Mouse (Mus musculus) midbrain, embryonic 16.5 days (tissue): ENCODE data around the gene Cct7. TPM values are rescaled to one million over a fixed set of nuclear protein-coding genes. Genes with fewer than 3 reads are reported as not detected.

Source experiments
- ATAC-seq: fragments of 200-750 bp; cut with Nextera tagmentation; 2 replicates; pipeline ENCODE4 v1.8.0; 2017; ENCODE audit warnings: moderate TSS enrichment
- H3K27ac ChIP-seq: fragments of 300-500 bp; sonication (generic); 2 replicates; pipeline ENCODE4 v1.5.1; 2014; ENCODE audit warnings: mild to moderate bottlenecking, low read length, mixed read lengths
- H3K27me3 ChIP-seq: fragments of 300-500 bp; sonication (generic); 2 replicates; pipeline ENCODE4 v1.6.1; 2014; ENCODE audit warnings: low read depth, low read length, mixed read lengths; ENCODE audit not compliant: control insufficient read depth, insufficient read depth
- H3K36me3 ChIP-seq: fragments of 300-500 bp; sonication (generic); 2 replicates; pipeline ENCODE4 v1.6.1; 2014; ENCODE audit warnings: mild to moderate bottlenecking, low read length, moderate library complexity, mixed read lengths; ENCODE audit not compliant: control insufficient read depth, insufficient read depth
- H3K4me1 ChIP-seq: fragments of 300-500 bp; sonication (generic); 2 replicates; pipeline ENCODE4 v1.6.1; 2014; ENCODE audit warnings: mild to moderate bottlenecking, low read length, mixed read lengths; ENCODE audit not compliant: control insufficient read depth, insufficient read depth
- H3K4me2 ChIP-seq: fragments of 300-500 bp; sonication (generic); 2 replicates; pipeline ENCODE4 v1.6.1; 2014; ENCODE audit warnings: mild to moderate bottlenecking, low read length, mixed read lengths
- H3K4me3 ChIP-seq: fragments of 300-500 bp; sonication (generic); 2 replicates; pipeline ENCODE4 v1.5.1; 2014; ENCODE audit warnings: low read depth, mild to moderate bottlenecking, low read length, moderate library complexity, mixed read lengths
- H3K9ac ChIP-seq: fragments of 300-500 bp; sonication (generic); 2 replicates; pipeline ENCODE4 v1.6.1; 2014; ENCODE audit warnings: low read depth, low read length, mixed read lengths
- H3K9me3 ChIP-seq: fragments of 300-500 bp; sonication (generic); replicated peaks from 2 replicates; pipeline ENCODE4 v1.6.1; 2014; ENCODE audit warnings: mild to moderate bottlenecking, low read length, mixed read lengths; ENCODE audit not compliant: control insufficient read depth, poor library complexity, severe bottlenecking
- WGBS: fragments of 180-500 bp; shearing (Covaris S2); extraction: QIAGEN DNeasy Blood & Tissue Kit; methylation state at CpG from one replicate; pipeline ENCODE4 v1.1.7; 2014; 5-methylcytosine and 5-hydroxymethylcytosine counted together
- polyA plus RNA-seq: library from polyadenylated mRNA; unstranded; fragments of >200 nt; fragmentation: Nextera tagmentation; extraction: Ambion mirVana; gene quantifications from 2 replicates; pipeline ENCODE4 v1.2.1, GENCODE M21; 2015

The Cct7 gene
- polyA plus RNA-seq, 1 experiment from 2014 or later: 573 TPM

DNA sequence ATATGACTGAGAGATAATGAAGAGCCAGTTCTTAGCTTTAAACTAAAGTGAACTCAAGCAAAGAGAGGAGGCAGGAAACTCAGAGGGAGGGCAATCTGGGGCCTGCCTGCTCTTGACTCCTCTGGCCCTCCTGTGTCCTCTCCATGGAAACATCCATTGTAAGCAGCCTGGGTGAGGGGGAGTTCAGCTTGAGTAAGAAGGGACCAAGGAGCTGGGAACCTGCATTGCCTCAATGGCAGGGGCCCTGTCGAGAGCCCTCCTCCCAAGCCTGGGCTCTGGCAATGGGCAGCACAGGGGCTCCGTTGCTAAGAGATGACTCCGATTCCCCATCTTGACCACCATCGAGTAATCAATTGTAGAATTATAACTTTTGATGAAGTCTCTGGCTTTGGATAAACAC, 37.2 kb downstream of the Cct7 start:
- H3K4me3 ChIP-seq: no peak overlapping the region
- WGBS: 26% methylated on average over 4 of the region's 4 CpGs
- no peaks in the 10 kb centered on the region for H3K9me3 ChIP-seq
- H3K27ac ChIP-seq: no peak overlapping the region
- no peak overlapping the region for H3K4me2 ChIP-seq
- ATAC-seq: no peak
- H3K36me3 ChIP-seq: peaks cover 2% of the 10 kb centered on the region; the same call in 1 of the 2 replicates
- H3K4me1 ChIP-seq: 0 out of 2 replicates have a peak, but pooled peaks cover 4% of the 10 kb centered on the region
- H3K9ac ChIP-seq: no peak overlapping the region
- H3K27me3 ChIP-seq: peaks cover 12% of the 10 kb centered on the region

DNA sequence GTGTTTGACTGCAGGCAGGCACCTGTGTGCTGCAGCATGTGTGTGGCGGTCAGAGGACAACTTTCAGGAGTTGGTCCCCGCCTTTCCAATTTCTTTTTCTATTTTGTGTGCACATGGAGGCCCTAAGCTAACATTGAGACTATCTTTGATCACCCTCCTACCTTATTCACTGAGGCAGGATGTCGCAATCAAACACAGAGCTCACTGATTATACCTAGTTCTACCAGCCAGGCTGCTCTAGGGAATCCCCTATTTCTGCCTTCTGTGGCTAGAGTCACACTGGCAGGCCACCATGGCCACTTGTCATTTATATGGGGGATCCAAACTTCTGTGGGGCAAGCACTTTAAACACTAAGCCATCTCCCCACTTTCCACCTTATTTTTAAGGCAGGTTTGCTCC, 38.4 kb downstream of the Cct7 start:
- no peak for ATAC-seq
- whole genome bisulfite sequencing: 87% methylated on average over 3 of the region's 3 CpGs
- Histone ChIP-seq H3K4me3 (no peak overlapping the region), H3K4me1 (0 out of 2 replicates have a peak, but pooled peaks cover 1% of the 10 kb centered on the region), H3K9ac (no peak overlapping the region), H3K4me2 (no peak overlapping the region), H3K9me3 (no peaks in the 10 kb centered on the region), H3K27ac (no peak overlapping the region), H3K27me3 (peaks cover 6% of the 10 kb centered on the region), H3K36me3 (no peaks in the 10 kb centered on the region)

DNA sequence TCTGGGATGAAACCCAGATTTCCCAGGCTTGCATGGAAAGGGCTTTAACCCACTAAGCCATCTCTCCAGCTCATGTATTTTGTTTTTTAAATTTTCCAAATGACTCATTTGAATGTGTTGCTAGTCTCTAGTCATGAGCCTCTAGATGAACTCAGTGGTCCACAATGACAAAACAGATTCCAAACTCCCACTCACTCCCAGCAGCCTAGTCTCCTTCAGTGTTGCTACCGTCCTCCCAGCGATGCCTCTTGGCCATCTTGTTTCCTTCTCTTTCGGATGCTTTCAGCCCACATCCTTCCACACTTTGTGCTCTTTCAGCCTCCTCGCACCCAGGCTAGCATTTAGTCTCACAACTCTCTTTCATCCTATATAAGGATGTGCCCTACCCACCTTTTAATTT, 38.9 kb downstream of the Cct7 start:
- Histone ChIP-seq H3K9me3 (no peaks in the 10 kb centered on the region), H3K4me1 (no peaks in the 10 kb centered on the region), H3K4me2 (no peak overlapping the region), H3K27ac (no peak overlapping the region), H3K36me3 (no peaks in the 10 kb centered on the region), H3K4me3 (no peak overlapping the region), H3K9ac (no peak overlapping the region), H3K27me3 (peaks cover 5% of the 10 kb centered on the region)
- ATAC-seq: no peak
- 87% methylated on average over 4 of the region's 4 CpGs for WGBS

DNA sequence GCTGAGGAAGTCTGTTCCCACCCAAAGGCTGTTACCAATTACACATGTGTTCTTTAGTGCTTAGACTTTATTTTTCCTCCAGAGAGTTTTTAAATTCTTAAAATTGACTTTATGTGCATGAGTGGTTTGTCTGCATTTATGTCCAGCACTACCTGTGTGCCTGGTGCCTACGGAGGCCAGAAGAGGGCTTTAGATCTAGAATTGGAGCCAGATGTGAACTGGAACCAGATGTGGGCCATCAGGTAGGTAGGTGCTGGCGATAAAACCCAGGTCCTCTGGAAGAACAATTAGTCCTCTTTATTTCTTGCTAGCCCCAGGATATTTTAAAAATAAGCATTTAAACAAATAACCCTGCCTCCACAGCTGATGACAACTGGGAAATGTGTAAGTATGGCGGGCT, 40.3 kb downstream of the Cct7 start:
- ATAC-seq: no peak
- H3K9ac ChIP-seq: no peak overlapping the region
- no peaks in the 10 kb centered on the region for H3K9me3 ChIP-seq
- no peak overlapping the region for H3K4me3 ChIP-seq
- no peak overlapping the region for H3K4me2 ChIP-seq
- no peak overlapping the region for H3K27ac ChIP-seq
- H3K36me3 ChIP-seq: no peaks in the 10 kb centered on the region
- 95% methylated on average over 3 of the region's 3 CpGs for WGBS
- H3K27me3 ChIP-seq: no peaks in the 10 kb centered on the region
- H3K4me1 ChIP-seq: no peaks in the 10 kb centered on the region

DNA sequence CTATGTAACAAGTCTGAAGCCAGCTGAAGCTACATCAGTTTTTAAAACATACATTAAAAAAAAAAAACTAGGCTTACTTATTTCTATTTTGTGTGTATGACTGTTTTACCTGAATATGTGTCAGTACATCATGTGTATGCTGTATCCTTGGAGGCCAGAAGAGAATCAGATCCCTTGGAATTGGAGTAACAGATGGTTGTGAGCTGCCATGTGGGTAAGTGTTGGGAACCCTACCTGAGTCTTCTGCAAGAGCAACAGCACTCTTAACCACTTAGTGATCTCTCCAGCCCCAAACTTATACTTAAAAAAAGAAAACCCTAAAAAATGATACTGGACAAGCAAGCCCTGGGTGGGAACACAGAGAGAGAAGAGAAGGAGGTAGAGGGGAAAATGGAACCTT, 45.7 kb downstream of the Cct7 start:
- H3K4me1 ChIP-seq: peaks cover 12% of the 10 kb centered on the region
- no peak overlapping the region for H3K27ac ChIP-seq
- no peak overlapping the region for H3K4me2 ChIP-seq
- H3K9ac ChIP-seq: no peak overlapping the region
- H3K27me3 ChIP-seq: no peaks in the 10 kb centered on the region
- H3K9me3 ChIP-seq: no peaks in the 10 kb centered on the region
- no peaks in the 10 kb centered on the region for H3K36me3 ChIP-seq
- ATAC-seq: no peak
- no peak overlapping the region for H3K4me3 ChIP-seq

DNA sequence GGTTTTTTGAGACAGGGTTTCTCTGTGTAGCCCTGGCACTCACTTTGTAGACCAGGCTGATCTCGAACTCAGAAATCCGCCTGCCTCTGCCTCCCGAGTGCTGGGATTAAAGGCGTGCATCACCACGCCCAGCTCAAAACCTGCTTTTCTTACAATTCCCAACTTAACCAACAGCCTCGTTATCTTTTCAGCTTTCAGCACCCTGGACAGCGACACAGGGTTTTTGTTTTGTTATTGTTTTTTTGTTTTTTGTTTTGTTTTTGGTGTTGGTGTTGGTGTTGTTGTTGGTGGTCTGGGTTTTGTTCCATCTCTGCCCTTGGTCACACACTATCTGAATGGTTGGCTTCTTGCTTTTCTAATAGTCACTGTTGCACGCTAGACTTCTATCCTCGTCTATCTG, 46.8 kb downstream of the Cct7 start:
- H3K4me1 ChIP-seq: peaks cover 14% of the 10 kb centered on the region
- 80% methylated on average over 9 of the region's 9 CpGs for WGBS
- no peak overlapping the region for H3K27ac ChIP-seq

DNA sequence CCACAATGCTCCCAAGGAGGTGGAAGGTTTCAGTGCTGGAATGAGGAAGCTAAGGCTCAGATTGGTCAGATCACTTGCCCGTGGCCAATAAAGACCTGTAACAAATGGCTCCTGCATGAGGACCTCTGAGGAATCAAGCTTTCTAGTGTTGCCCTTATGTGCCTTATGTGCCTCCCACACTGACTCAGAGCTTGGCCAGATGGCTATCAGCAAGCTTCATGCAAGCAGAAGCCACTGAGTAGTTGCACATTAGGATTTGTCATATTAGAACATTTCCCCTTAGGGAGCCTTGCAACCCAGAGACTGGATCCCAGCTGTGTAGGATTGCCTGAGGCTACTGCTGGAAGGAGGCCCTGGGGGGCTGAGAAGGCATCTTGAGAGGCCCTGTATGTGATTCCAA, 49.1 kb downstream of the Cct7 start:
- Histone ChIP-seq H3K9me3 (no peaks in the 10 kb centered on the region), H3K9ac (no peak overlapping the region), H3K4me1 (peaks cover 21% of the 10 kb centered on the region), H3K4me2 (no peak overlapping the region), H3K36me3 (no peaks in the 10 kb centered on the region), H3K27ac (no peak overlapping the region), H3K4me3 (no peak overlapping the region), H3K27me3 (no peaks in the 10 kb centered on the region)
- ATAC-seq: no peak
- whole genome bisulfite sequencing: 87% methylated on average over 1 of the region's 1 CpGs

More for the DNA sequence above, 46.8 kb downstream of the Cct7 start:
- Histone ChIP-seq H3K4me2 (no peak overlapping the region), H3K9ac (no peak overlapping the region), H3K36me3 (no peaks in the 10 kb centered on the region), H3K9me3 (no peaks in the 10 kb centered on the region), H3K27me3 (no peaks in the 10 kb centered on the region), H3K4me3 (no peak overlapping the region)
- no peak for ATAC-seq

DNA sequence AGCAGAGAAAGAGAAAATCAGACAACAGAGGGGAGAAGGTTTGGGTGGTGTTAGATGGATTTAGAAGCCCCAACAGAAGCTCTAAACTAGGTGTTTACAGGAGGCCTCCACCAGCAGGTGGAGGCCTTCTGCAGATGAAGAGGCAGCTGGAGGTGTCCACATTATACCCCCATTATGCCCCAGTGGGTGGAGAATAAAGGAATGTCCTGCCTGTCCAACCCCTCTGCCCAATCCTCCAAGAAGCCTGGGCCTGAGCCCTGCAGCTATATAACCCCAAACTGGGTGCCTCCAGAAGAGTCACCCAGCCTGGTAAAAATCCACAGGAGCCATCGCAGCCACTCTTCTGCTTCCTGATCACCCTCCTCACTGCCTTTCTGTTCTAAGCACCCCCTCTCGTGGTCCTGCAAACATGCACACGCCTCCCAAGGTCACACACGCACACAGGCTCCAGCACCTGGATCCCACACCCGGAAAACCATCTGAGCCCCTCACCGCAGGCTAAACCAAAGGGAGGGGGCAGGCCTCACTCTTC, 50.3 kb downstream of the Cct7 start:
- 7% methylated on average over 6 of the region's 6 CpGs for WGBS
- H3K4me3 ChIP-seq: peak overlapping the region; percentile 83
- H3K27me3 ChIP-seq: no peaks in the 10 kb centered on the region
- H3K36me3 ChIP-seq: no peaks in the 10 kb centered on the region
- peak; percentile 13; the same call in 1 of the 2 replicates for ATAC-seq
- H3K4me1 ChIP-seq: peaks cover 21% of the 10 kb centered on the region
- H3K9me3 ChIP-seq: no peaks in the 10 kb centered on the region
- peak overlapping the region; percentile 84 for H3K27ac ChIP-seq
- H3K4me2 ChIP-seq: peak overlapping the region; percentile 65
- H3K9ac ChIP-seq: peak overlapping the region; percentile 96

DNA sequence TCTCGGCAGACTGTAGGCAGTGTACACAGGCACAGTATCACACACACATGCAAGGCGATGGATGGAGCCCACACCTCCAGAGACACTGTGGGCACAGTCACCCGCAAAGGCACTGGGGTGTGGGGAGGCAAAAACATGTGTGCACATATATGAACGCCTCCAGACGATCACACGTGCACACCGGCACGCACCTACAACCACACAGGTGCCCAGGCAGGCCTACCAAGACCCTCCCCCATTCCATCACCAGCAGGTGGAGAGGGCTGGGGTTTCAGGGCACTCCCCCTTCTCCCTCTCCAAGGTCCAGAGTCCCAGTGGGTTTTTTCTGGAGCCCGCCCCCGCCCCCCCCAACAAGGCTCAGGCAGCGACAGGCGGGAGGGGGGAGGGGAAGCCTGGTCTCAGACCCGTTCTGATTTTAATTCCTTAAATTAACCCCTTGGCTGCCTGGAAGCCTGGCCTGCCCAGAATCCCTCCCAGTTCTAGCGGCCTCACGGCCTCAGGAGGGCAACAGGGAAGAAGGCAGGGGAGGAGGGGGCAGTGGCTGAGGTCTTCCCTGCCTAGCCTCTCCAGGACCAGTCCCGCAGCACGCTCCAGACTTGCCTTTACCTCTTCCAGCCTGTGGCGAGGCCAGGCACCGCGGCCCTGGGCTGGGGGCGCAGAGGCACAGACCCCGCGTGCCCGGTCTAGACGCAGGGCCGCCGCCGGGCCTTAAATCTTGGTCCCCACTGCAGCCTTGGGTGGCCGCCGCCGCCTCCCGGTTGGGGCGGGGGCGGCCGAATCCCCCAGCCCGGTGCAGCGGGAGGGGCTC, 51.0 kb downstream of the Cct7 start:
- Histone ChIP-seq H3K36me3 (no peaks in the 10 kb centered on the region), H3K27me3 (no peaks in the 10 kb centered on the region), H3K9ac (peak overlapping the region; percentile 96), H3K4me2 (peak overlapping the region; percentile 65), H3K27ac (peak overlapping the region; percentile 84), H3K9me3 (no peaks in the 10 kb centered on the region), H3K4me3 (peak overlapping the region; percentile 83), H3K4me1 (peaks cover 21% of the 10 kb centered on the region)
- 0% methylated on average over 30 of the region's 37 CpGs for WGBS
- ATAC-seq: peak; percentile 84
